Mouse (Mus musculus) kidney, postnatal 4 days (tissue): ENCODE results near the gene Tnp1.
A peak's percentile ranks its signal among the peaks of the same experiment; 100 is the strongest.

Source experiments
- DNase-seq, 2 experiments: peaks; one replicate each; pipeline ENCODE4 v3.0.0; 2021; ENCODE audit warnings: mixed read lengths in 2 of 2

Tnp1 gene

DNA sequence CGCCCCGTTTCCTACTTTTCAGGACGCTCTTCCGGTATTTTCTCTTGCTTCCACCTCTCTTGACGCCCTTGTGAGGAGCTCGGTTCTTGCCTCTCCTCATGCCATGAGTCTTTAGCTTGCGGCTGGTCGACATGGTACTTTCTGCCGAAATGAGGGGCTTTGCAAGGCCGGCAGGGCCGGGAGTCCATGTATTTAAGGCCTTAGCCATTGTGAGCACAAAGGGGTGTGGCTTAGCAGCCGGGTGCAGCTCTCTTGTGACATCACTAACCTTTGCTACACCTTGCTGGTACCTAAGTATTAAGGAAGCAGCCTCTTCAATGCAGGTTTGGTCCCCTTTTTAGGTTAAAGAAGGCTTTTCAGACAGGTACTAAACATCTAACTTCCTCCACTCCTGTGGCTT is at the start of gene Tnp1:
Gene Tnp1, minus strand, starts transcription at position 179 of the 400 bp plus-strand sequence.
- no peak for DNase-seq

DNA sequence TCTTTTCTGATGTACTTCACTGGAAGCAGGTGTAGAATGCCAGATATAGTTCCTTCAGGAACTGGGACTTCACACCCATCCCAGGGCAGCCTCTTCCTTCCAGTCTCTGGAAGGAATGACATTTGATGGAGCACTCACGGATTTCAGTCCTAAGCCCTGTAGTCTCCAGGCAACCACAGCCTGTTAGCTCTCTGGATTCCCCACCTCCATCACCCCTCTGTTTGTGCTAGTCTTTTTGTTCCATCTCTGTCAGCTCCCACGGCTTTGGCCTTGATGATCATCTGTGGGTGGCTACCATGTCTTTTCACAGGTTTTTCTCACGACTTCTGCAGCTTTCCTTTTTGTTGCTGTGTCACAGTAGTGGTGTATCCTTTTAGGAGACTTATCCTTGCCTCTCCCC is 48.6 kb upstream of the Tnp1 start:
- no peak for DNase-seq

DNA sequence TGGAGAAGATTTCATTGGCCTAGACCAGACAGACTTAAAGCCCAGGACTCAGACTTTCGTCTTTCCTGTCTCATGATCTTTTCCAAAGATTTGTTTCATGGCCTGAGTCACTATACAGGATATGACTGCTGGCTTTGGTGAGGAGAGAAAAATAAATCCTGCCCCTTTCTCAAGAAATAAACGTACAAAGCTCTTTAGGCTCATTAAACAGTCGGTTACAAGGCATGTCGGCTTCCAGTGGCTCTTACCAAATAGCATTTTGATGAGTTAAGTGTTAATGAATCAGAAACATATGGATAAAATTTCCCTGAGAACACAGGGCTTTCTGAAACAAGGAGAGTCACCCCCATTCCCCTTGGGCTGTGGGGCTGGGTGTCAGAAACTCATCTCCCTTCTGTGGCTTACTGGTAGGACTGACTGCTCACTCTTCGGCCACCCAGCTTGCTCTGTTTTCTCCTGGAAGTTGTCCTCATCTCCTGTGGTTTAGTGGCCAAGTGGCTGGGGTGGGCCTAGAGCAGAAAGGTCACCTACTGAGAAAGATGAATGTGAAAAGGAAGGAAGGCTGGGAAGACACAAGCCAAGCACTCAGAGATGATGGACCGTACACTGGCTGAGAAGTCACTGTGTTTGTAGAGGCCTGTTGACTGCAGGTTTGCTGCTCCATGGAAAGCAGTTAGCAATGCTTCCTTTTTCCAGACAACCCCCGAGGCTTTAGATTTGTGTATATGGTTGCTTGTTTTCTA is 46.0 kb upstream of the Tnp1 start:
- DNase-seq = peak; percentile 18 to 39

- DNase-seq = no peak
Observed at GRCm38 (mm10) chr1:73060271-73060670, 44.6 kb upstream of the Tnp1 start.

GRCm38 (mm10) chr1:73056266-73057001 is 40.7 kb upstream of the Tnp1 start:
- no peak for DNase-seq

DNA sequence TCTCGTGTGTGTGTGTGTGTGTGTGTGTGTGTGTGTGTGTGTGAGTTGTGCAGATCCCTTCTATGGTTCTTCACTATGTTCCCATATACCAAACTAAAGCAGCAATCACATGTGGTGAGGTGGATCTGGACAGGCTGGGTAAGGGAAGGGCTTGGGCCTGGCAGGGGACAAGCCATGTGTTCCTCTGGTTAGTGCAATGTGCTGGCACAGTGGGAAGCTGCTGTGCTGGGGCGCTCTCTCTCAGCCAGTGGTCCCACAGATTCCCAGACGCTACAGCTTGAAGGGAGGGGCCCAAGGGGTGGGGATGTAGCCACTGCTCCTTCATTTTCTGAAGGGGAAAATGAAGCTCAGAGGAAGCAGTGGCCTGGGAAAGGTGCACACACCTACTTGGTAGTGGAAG is 40.1 kb upstream of the Tnp1 start:
- DNase-seq = no peak

DNA sequence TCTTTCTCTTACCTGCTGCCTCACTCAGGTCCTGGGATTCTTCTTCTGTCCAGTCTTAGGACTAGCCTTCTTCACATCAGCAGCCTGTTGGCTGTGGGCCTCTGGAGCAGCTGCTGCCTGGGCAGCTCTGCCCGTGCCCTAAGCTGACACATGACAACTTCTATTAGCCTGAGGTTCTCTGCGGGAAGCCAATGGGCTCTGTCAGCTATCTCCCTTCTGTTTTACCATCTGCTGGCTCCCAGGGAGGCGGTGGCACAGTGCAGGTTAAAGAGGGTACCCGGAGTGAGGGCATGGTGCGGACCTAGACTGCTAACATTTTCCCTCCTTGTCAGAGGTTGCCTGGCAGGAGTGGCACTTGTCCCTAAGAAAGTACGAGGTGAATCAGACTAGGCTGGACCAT is 39.5 kb upstream of the Tnp1 start:
- DNase-seq = no peak

GRCm38 (mm10) chr1:73053545-73054326 is 38.0 kb upstream of the Tnp1 start:
- no peak for DNase-seq

DNA sequence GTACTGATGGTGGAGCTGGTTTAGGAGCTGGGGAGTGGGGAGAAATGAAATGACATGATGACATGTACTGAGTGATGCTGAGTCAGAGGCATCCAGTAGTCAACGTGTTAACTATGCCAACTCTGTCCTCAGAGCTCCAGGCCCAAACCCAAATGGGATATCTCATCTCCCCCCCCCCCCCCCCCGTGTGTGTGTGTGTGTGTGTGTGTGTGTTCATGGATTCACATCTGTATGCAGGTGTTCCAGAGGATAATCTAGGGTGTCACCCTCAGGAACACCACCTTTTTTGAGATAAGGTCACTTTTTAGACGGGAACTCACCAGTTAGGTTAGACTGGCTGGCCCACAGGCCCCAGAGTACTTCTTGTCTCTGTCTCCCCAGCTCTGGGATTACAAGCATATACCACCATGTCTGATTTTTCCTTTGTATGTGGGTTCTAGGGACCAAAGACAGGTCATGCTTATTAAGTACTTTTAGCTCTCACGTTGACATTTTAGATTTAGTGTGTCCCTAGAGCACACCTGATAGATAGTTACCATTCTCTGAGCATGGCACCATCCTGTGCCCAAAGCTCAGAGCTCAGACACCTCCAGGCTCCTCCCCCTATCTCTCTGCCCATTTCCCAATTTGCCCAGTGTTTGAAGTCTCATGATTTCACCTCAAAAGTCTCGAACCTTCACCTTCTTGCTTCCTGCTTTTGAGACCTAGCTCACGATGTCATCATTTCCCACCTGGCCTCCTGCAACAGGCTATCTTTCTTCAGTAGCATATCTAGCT is 31.4 kb upstream of the Tnp1 start:
- no peak for DNase-seq

DNA sequence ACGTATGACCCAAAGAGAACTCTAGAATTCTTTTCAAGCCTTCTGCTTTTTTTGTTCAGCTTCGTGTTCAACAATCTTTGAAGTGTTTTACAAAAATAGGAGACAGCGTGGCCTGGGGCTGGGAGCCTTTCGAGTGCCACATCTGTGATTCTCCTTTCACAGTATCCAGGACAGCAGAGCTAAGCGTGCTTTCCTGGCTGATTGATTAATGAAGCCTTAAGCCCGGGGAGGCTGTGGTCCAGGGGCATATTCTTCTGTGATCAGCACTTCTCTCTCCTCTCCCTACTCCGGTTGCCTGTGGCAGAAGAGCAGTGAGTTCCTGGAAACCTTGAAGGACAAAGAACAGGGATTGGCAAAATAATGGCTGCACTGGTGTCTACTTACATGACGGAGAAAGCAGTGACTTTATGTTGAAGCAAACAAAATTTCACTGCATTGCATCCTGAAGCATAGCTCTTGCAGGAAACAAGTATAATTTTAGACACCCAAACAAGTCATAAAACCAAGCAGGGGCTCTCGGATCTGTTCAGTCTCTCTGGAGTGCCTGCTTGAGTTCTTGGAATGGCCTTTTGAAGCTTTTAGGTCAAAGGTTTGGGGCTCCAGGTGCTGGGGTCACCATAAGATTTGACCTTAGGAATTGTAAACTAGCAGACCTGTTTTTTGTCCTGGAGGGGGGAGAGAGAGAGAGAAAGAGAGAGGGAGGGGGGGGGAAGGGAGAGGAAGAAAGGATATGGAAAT is 30.4 kb upstream of the Tnp1 start:
- no peak for DNase-seq

DNA sequence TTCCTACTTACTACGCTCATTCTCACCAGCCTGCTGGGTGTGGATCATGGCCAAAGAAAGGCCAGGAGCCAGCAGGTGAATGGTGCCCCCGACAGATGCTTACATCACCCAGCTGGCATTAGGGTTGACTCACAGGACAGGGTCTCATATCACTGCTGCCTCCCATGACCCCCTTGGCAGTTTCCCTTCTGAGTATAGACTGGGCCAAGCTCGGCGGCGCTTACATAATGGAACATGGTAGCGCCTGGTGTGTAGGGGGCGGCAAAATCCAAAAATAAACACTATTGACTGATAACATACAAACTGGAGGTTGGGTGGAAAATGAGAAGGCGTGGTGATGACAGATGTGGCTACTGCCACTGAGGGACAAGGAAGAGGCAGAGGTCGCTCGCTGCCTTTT is 28.0 kb upstream of the Tnp1 start:
- no peak for DNase-seq

DNA sequence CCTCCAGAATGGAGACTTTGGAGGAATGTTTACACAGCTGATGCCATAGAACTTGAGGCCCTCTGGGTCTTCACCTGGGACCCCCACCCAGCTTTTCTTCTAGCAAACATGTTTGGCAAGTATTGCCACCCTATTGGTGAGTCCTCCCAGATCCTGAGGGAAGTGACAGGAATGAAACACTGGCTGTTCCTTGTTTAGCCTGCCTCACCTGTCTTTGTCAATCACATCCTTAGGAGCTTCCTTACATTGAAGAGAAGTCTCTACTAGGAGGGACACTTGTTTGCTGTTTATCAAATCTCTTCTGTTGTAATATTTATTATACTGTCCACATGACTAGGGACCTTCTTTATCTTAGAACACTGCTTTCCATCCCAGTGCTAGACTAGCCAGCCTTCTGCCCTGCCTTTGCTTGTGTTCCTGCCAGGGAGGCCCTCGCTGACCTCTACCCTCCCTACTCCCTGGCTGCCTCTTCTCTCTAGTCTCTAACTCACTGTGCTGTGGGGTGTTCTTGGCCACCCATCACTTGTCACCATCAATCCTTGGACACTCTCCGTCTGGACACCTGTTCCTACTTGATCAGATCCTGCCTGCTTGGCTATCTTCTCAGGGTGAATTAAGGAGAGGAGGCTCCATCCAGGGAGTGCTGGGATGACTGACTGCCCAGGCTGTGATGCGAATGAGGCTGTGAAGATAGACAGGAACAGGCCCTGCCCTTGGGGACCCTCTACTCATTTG is 25.1 kb upstream of the Tnp1 start:
- no peak for DNase-seq

GRCm38 (mm10) chr1:73038532-73038931 is 22.8 kb upstream of the Tnp1 start:
- DNase-seq = no peak

DNA sequence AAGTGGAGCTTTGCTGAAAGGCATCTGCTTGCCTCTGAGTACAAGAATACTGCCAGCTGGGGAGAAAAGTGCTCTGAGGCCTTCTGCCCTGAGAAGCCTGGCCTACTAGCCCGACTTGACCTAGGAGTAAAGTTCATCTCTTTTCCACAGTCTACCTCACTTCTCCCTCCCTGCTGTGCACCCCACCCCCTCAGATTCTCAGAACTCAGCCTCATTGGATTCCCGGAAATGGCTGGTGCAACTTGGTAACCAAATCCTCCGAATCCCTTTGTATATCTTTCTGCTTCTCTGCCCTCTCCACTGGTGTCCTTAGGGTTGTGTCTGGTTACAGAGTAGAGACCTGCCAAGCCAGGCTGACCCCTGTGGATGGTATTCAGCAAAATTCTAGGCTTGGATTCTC is 20.8 kb upstream of the Tnp1 start:
- no peak for DNase-seq

- no peak for DNase-seq
Observed at GRCm38 (mm10) chr1:73035726-73036125, 20.0 kb upstream of the Tnp1 start.

GRCm38 (mm10) chr1:73032491-73032890 is 16.8 kb upstream of the Tnp1 start:
- DNase-seq = no peak

- DNase-seq = no peak
Observed at GRCm38 (mm10) chr1:73028741-73029140, 13.0 kb upstream of the Tnp1 start.

GRCm38 (mm10) chr1:73027381-73027780 is 11.7 kb upstream of the Tnp1 start:
- no peak for DNase-seq

GRCm38 (mm10) chr1:73026786-73027299 is 11.1 kb upstream of the Tnp1 start:
- DNase-seq = no peak

DNA sequence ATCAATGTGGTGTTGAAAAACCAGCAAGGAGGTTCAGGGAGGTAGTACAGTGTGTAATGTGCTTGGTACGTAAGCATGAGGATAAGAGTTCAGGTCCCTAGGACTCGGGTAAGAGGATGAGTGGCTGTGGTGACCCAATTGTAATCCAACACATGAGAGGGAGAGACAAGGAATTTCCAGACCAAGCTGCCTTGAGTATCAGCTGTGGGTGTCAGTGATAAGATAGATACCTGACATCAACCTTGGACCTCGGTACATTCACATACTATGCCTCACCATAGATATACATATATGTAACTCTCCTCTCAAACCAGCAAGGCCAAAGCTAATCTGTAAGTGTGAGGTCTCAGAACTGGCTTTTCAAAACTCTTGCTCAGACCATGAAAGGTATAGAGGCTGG is 10.4 kb upstream of the Tnp1 start:
- DNase-seq = no peak

- no peak for DNase-seq
Observed at GRCm38 (mm10) chr1:73006847-73007246, 8.9 kb downstream of the Tnp1 start.
